Mouse (Mus musculus) lung, postnatal 0 days (tissue): ENCODE measurements at regions not wholly inside any gene's neighbourhood (a gene's known extent, or its start where the extent isn't known, plus 50 kb on each side); places are given as distances from the start of the nearest gene placed in this dataset.
A peak's percentile ranks its signal among the peaks of the same experiment; 100 is the strongest.

Source experiments
- ATAC-seq: fragments of 200-750 bp; cut with Nextera tagmentation; 2 replicates; pipeline ENCODE4 v1.8.0; 2017; ENCODE audit warnings: moderate library complexity
- DNase-seq: peaks from one replicate; pipeline ENCODE4 v3.0.0-alpha.2; 2016; ENCODE audit warnings: low spot score
- H3K27ac ChIP-seq: fragments of 300-500 bp; sonication (generic); 2 replicates; pipeline ENCODE4 v1.5.1; 2014; ENCODE audit warnings: antibody characterized with exemption, mild to moderate bottlenecking, low read length, mixed read lengths
- H3K27me3 ChIP-seq: fragments of 300-500 bp; sonication (generic); replicated peaks from 2 replicates; pipeline ENCODE4 v1.6.1; 2014; ENCODE audit warnings: low read length, mixed read lengths; ENCODE audit not compliant: insufficient read depth
- H3K36me3 ChIP-seq: fragments of 300-500 bp; sonication (generic); 2 replicates; pipeline ENCODE4 v1.6.1; 2014; ENCODE audit warnings: low read length, mixed read lengths; ENCODE audit not compliant: insufficient read depth
- H3K4me1 ChIP-seq: fragments of 300-500 bp; sonication (generic); 2 replicates; pipeline ENCODE4 v1.6.1; 2014; ENCODE audit warnings: antibody characterized with exemption, low read depth, low read length, mixed read lengths; ENCODE audit not compliant: insufficient read depth
- H3K4me2 ChIP-seq: fragments of 300-500 bp; sonication (generic); replicated peaks from 2 replicates; pipeline ENCODE4 v1.6.1; 2014; ENCODE audit warnings: low read depth, mild to moderate bottlenecking, low read length, moderate library complexity, mixed read lengths
- H3K4me3 ChIP-seq: fragments of 300-500 bp; sonication (generic); 2 replicates; pipeline ENCODE4 v1.5.1; 2014; ENCODE audit warnings: low read depth, low read length
- H3K9ac ChIP-seq: fragments of 300-500 bp; sonication (generic); replicated peaks from 2 replicates; pipeline ENCODE4 v1.6.1; 2014; ENCODE audit warnings: low read depth, mild to moderate bottlenecking
- H3K9me3 ChIP-seq: fragments of 300-500 bp; sonication (generic); 2 replicates; pipeline ENCODE4 v1.6.1; 2016; ENCODE audit warnings: low read length, mixed read lengths
- CTCF ChIP-seq: IDR thresholded peaks from 2 replicates; pipeline ENCODE4 v1.5.1; 2016; ENCODE audit warnings: antibody characterized with exemption, mild to moderate bottlenecking
- EP300 ChIP-seq: IDR thresholded peaks from 2 replicates; pipeline ENCODE4 v1.6.1; 2016; ENCODE audit warnings: antibody characterized with exemption, mild to moderate bottlenecking, control low read depth
- WGBS: fragments of 180-500 bp; shearing (Covaris S2); extraction: QIAGEN DNeasy Blood & Tissue Kit; methylation state at CpG from one replicate; pipeline ENCODE4 v1.1.7; 2014; 5-methylcytosine and 5-hydroxymethylcytosine counted together

- H3K9ac ChIP-seq = no peak overlapping the region
- 0 out of 2 replicates have a peak, but pooled peaks have one; percentile 7 for TF ChIP-seq CTCF
- no peak for TF ChIP-seq EP300
- no peaks in the 10 kb centered on the region for H3K4me1 ChIP-seq
- H3K4me2 ChIP-seq = 0 out of 2 replicates have a peak overlapping the region, but pooled peaks have one; percentile 11
- ATAC-seq (no peak; the same call in 1 of the 2 replicates), DNase-seq (no peak)
- no peak overlapping the region for H3K4me3 ChIP-seq
- 27% methylated on average over 7 of the region's 7 CpGs for WGBS
- no peaks in the 10 kb centered on the region for H3K27me3 ChIP-seq
- H3K9me3 ChIP-seq = no peaks in the 10 kb centered on the region
- no peak overlapping the region for H3K27ac ChIP-seq
- H3K36me3 ChIP-seq = no peaks in the 10 kb centered on the region
These were observed 62.6 kb upstream of the Eml4 start for GRCm38 (mm10) chr17:83288143-83288492.

DNA sequence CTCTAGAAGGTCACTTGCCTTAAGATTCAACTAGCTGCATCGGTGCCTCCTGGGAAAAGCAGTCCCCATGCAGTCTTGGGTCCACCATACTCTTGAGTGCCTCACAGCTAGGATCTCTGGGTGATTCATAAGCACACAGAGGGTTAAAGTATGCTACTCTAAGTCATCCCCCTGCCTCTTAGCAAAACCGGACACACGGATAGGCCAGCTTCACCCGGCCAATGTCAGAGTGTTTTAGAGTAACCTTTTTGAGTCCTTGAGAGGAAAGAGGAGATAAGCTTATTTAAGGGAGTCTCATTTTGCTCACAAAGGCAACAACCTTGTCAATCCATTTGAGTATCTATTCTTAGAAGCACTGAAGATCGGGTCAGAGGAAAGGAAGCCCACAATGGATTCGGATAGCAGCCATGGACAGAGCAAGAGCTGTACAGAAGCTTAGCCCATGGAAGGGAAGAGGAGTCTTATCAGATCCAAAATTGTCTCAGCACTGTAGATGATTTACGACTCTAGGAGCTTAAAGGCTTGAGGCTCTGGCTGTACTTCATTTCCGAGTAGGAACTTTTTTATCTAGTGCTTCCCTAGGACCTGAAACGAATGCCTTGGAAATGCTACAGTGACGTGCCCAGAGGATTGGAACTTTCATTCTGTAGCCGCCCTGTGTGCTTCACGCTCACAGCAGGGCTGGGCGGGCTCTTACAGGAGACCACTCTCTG is 55.0 kb upstream of the Eml4 start:
- DNase-seq (no peak), ATAC-seq (no peak)
- no peaks in the 10 kb centered on the region for H3K36me3 ChIP-seq
- no peaks in the 10 kb centered on the region for H3K4me1 ChIP-seq
- no peak overlapping the region for H3K27ac ChIP-seq
- no peak overlapping the region for H3K4me2 ChIP-seq
- no peak overlapping the region for H3K9ac ChIP-seq
- H3K27me3 ChIP-seq = no peaks in the 10 kb centered on the region
- 51% methylated on average over 13 of the region's 13 CpGs for WGBS
- no peak overlapping the region for H3K4me3 ChIP-seq
- H3K9me3 ChIP-seq = no peaks in the 10 kb centered on the region
- no peak for TF ChIP-seq CTCF
- no peak for TF ChIP-seq EP300

DNA sequence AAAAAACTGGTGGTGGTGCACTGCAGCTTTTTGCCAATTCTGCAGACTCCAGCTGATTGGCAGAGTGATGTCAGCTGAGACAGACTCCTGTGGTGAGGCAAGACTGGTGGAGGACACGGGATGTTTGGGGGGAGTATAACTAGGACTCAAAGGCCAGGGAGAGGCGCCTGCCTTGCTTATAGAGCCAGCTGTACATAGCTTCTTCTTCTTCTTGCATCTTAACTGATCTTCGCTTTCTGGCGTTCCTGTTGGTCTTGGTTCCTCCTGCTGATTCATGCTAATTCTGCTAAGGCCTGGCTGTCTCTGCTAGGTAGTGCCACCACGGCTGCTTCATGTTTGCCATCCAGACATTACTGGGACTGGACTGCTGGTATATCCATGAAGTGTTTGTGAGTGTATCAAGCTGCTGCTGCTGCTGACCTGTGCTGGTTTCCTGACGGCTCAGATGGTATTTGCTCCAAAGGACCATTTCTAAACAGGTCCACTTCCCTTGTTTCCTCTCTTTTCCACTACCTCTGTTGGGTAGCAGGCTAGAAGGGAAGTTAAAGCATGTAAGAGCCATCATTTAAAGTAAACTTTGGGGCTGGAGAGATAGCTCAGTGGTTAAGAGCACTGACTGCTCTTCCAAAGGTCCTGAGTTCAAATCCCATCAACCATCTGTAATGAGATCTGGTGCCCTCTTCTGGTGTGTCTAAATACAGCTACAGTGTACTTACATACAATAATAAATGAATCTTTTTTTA is 53.2 kb upstream of the Eml4 start:
- Histone ChIP-seq H3K27me3 (no peaks in the 10 kb centered on the region), H3K4me3 (no peak overlapping the region), H3K27ac (no peak overlapping the region), H3K9me3 (no peaks in the 10 kb centered on the region), H3K9ac (no peak overlapping the region), H3K36me3 (no peaks in the 10 kb centered on the region), H3K4me1 (no peaks in the 10 kb centered on the region), H3K4me2 (no peak overlapping the region)
- whole genome bisulfite sequencing = 62% methylated on average over 6 of the region's 6 CpGs
- DNase-seq = no peak
- no peak for ATAC-seq
- TF ChIP-seq CTCF = no peak
- TF ChIP-seq EP300 = no peak
